Mouse (Mus musculus): ENCODE measurements around the gene Sfmbt1. TPM values are rescaled to one million over a fixed set of nuclear protein-coding genes. Genes with fewer than 3 reads are reported as not detected.

Gene Sfmbt1
- total and polyA plus RNA-seq, 3 experiments, result 9.4 to 33.0 (median 13.7) TPM

GRCm38 (mm10) chr14:30713769-30714168 is 880 bp upstream of the Sfmbt1 start:
- Histone ChIP-seq H3K4me3 (ENCODE audit: control insufficient read depth in 1 of 2, insufficient read depth in 1 of 2, low read depth in 2 of 2, low read length in 2 of 2) (peak overlapping the region; percentile 17 to 39; a peak in 3 of 4 replicates), H3K79me2 (ENCODE audit: control insufficient read depth, insufficient read depth, low read length, poor library complexity) (peaks cover 31% of the 10 kb centered on the region), H3K36me3 (ENCODE audit: control insufficient read depth in 1 of 2, insufficient read depth in 2 of 2, low read length in 2 of 2) (peaks cover 0 to 31% of the 10 kb centered on the region in 2 experiments; a peak in 2 of 4 replicates), H3K4me1 (ENCODE audit: control insufficient read depth in 1 of 2, insufficient read depth in 2 of 2, low read length in 2 of 2) (peaks cover 27 to 33% of the 10 kb centered on the region in 2 experiments), H3K27ac (ENCODE audit: control insufficient read depth, low read depth, low read length) (peak overlapping the region; percentile 77), H3K9me3 (replicated peaks; ENCODE audit: insufficient read depth, low read length) (no peaks in the 10 kb centered on the region), H3K9ac (ENCODE audit: control insufficient read depth, low read depth, low read length, poor library complexity, severe bottlenecking) (peak overlapping the region; percentile 50), H3K27me3 (ENCODE audit: control insufficient read depth in 1 of 2, insufficient read depth in 2 of 2, low read length in 2 of 2) (no peaks in the 10 kb centered on the region)
- peak; percentile 62 for DNase-seq (ENCODE audit: low read depth, low spot score)
- no peak for TF ChIP-seq UBTF (IDR thresholded peaks at IDR 0.05; ENCODE audit: borderline replicate concordance, insufficient read depth, low read depth, low read length)
- TF ChIP-seq TBP (IDR thresholded peaks at IDR 0.05; ENCODE audit: low read depth, low read length), result 0 out of 2 replicates have a peak, but pooled peaks have one; percentile 19
- TF ChIP-seq TCF12 (IDR thresholded peaks at IDR 0.05; ENCODE audit: low read depth, low read length), result peak; percentile 28; the same call in 1 of the 2 replicates
- peak; percentile 50; the same call in 1 of the 2 replicates for TF ChIP-seq GATA1 (IDR thresholded peaks at IDR 0.05; ENCODE audit: low read depth, low read length)
- peak; percentile 22 to 65; a peak in 2 of 4 replicates for TF ChIP-seq EP300 (IDR thresholded peaks at IDR 0.05; ENCODE audit: low read depth in 1 of 2, low read length in 2 of 2)
- TF ChIP-seq RCOR1 (IDR thresholded peaks at IDR 0.05; ENCODE audit: low read depth, low read length), result 0 out of 2 replicates have a peak, but pooled peaks have one; percentile 34
- TF ChIP-seq SIN3A (IDR thresholded peaks at IDR 0.05; ENCODE audit: low read length), result no peak
- TF ChIP-seq ETS1 (IDR thresholded peaks at IDR 0.05; ENCODE audit: low read depth, low read length), result peak; percentile 74
- TF ChIP-seq ZNF384 (IDR thresholded peaks at IDR 0.05; ENCODE audit: low read depth, low read length), result peak; percentile 91
- 0 out of 2 replicates have a peak, but pooled peaks have one; percentile 16 for TF ChIP-seq MYC (IDR thresholded peaks at IDR 0.05; ENCODE audit: low read depth, low read length)
- peak; percentile 27; the same call in 1 of the 2 replicates for TF ChIP-seq POLR2AphosphoS2 (IDR thresholded peaks at IDR 0.05; ENCODE audit: low read length)

DNA sequence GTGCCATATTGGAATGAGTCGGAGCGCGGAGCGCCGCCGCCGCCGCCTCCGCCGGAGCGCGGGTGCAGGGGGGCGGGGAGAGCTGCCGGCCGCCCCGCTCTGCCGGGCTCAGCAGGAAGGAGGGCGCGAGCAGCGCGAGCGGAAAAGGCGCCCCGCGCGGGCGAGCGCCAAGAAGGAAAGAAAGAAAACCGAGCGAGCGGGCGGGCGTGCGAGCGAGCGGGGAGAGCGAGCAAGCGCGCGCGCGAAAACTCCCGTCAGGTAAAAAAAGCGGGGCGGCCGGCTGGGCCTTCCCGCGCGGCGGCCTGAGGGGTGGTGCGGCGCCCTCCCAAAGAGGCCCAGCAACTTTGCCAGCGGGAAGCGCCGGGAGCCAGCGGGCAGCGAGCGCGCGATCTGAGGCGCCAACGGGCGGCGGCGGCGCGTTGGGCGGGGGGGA is 985 bp downstream of the Sfmbt1 start:
- H3K9me3 ChIP-seq (replicated peaks; ENCODE audit: insufficient read depth, low read length), result no peaks in the 10 kb centered on the region
- H3K79me2 ChIP-seq (ENCODE audit: control insufficient read depth, insufficient read depth, low read length, poor library complexity), result peaks cover 43% of the 10 kb centered on the region
- peak; percentile 82 for DNase-seq (ENCODE audit: low read depth, low spot score)
- no peaks in the 10 kb centered on the region for H3K27me3 ChIP-seq (ENCODE audit: control insufficient read depth in 1 of 2, insufficient read depth in 2 of 2, low read length in 2 of 2)
- H3K4me3 ChIP-seq (ENCODE audit: control insufficient read depth in 1 of 2, insufficient read depth in 1 of 2, low read depth in 2 of 2, low read length in 2 of 2), result peak overlapping the region; percentile 81 to 92
- H3K9ac ChIP-seq (ENCODE audit: control insufficient read depth, low read depth, low read length, poor library complexity, severe bottlenecking), result peak overlapping the region; percentile 80
- H3K4me1 ChIP-seq (ENCODE audit: control insufficient read depth in 1 of 2, insufficient read depth in 2 of 2, low read length in 2 of 2), result peaks cover 34 to 37% of the 10 kb centered on the region in 2 experiments
- peaks cover 0 to 47% of the 10 kb centered on the region in 2 experiments; a peak in 2 of 4 replicates for H3K36me3 ChIP-seq (ENCODE audit: control insufficient read depth in 1 of 2, insufficient read depth in 2 of 2, low read length in 2 of 2)
- peak overlapping the region; percentile 60 for H3K27ac ChIP-seq (ENCODE audit: control insufficient read depth, low read depth, low read length)
- TF ChIP-seq TBP (IDR thresholded peaks at IDR 0.05; ENCODE audit: low read depth, low read length) (no peak), USF2 (IDR thresholded peaks at IDR 0.05; ENCODE audit: borderline replicate concordance in 1 of 2, insufficient read depth in 1 of 2, low read depth in 1 of 2, low read length in 2 of 2) (no peak), MAZ (IDR thresholded peaks at IDR 0.05; ENCODE audit: low read depth, low read length) (no peak; the same call in 1 of the 2 replicates), NELFE (IDR thresholded peaks at IDR 0.05; ENCODE audit: low read depth, low read length) (peak; percentile 47), POLR2A (IDR thresholded peaks at IDR 0.05; ENCODE audit: control insufficient read depth in 1 of 2, insufficient read depth in 1 of 2, low read depth in 1 of 2, low read length in 2 of 2, poor library complexity in 1 of 2) (peak in 1 of 2 experiments; percentile 67; a peak in 2 of 4 replicates), CHD1 (IDR thresholded peaks at IDR 0.05; ENCODE audit: low read depth, low read length) (no peak), MAX (IDR thresholded peaks at IDR 0.05; ENCODE audit: low read length) (no peak), E2F4 (IDR thresholded peaks at IDR 0.05; ENCODE audit: borderline replicate concordance, low read depth, low read length) (no peak), HCFC1 (IDR thresholded peaks at IDR 0.05; ENCODE audit: low read depth, low read length) (no peak; the same call in 1 of the 2 replicates), TCF12 (IDR thresholded peaks at IDR 0.05; ENCODE audit: low read depth, low read length) (no peak), KAT2A (conservative IDR thresholded peaks at IDR 0.05; ENCODE audit: low read depth, low read length) (no peak), ZMIZ1 (IDR thresholded peaks at IDR 0.05; ENCODE audit: low read depth, low read length) (0 out of 2 replicates have a peak, but pooled peaks have one; percentile 52)

All from MEL (cell line).